Mouse (Mus musculus) layer of hippocampus, adult 9-11 months (tissue): ENCODE results near the gene Ccdc89.

Source experiments
- DNase-seq: peaks from one replicate; pipeline ENCODE4 v3.0.0; 2022

The Ccdc89 gene

GRCm38 (mm10) chr7:90475793-90476312 lies 49.5 kb downstream of the Ccdc89 start, which contains the start of gene Tmem126b:
Gene Tmem126b, minus strand, starts transcription at chr7:90476001.
- peak; percentile 99 for DNase-seq

- peak; percentile 44 for DNase-seq
Observed at GRCm38 (mm10) chr7:90476313-90477245, 50.2 kb downstream of the Ccdc89 start, which contains the start of gene Dlg2. Gene Dlg2, plus strand, starts transcription at chr7:90476672.
